Mouse (Mus musculus) CH12.LX (cell line): Measurements from ENCODE around the gene Spaar.

ENCODE experiments used
- CHD1 ChIP-seq: IDR thresholded peaks from 2 replicates; pipeline ENCODE4 v1.6.1; 2012; ENCODE audit warnings: low read depth, low read length, improper control_type of control experiment, inconsistent platforms
- CTCF ChIP-seq, 2 experiments: IDR thresholded peaks in 1 of 2; conservative IDR thresholded peaks in 1 of 2; 2 replicates each; pipeline ENCODE4 v1.5.1; 2011 to 2012; ENCODE audit warnings: low read depth in 2 of 2, low read length in 2 of 2, improper control_type of control experiment in 1 of 2, inconsistent platforms in 1 of 2, mild to moderate bottlenecking in 1 of 2, moderate library complexity in 1 of 2
- IRF4 ChIP-seq: IDR thresholded peaks from 2 replicates; pipeline ENCODE4 v1.6.1; 2014; ENCODE audit warnings: low read depth, mild to moderate bottlenecking, inconsistent platforms, low read length, improper control_type of control experiment
- JUN ChIP-seq: IDR thresholded peaks from 2 replicates; pipeline ENCODE4 v1.6.1; 2011; ENCODE audit warnings: low read depth, mild to moderate bottlenecking, low read length, improper control_type of control experiment, moderate library complexity; ENCODE audit not compliant: insufficient read depth
- KAT2A ChIP-seq: IDR thresholded peaks from 2 replicates; pipeline ENCODE4 v1.6.1; 2012; ENCODE audit warnings: low read length, improper control_type of control experiment, inconsistent platforms; ENCODE audit not compliant: insufficient replicate concordance
- MAX ChIP-seq: IDR thresholded peaks from 2 replicates; pipeline ENCODE4 v1.6.1; 2011; ENCODE audit warnings: low read length, improper control_type of control experiment
- MEF2A ChIP-seq: IDR thresholded peaks from 2 replicates; pipeline ENCODE4 v1.6.1; 2014; ENCODE audit warnings: low read depth, mild to moderate bottlenecking, inconsistent platforms, low read length, improper control_type of control experiment, borderline replicate concordance
- POLR2A ChIP-seq: IDR thresholded peaks from 2 replicates; pipeline ENCODE4 v1.6.1; 2011; ENCODE audit warnings: low read depth, mild to moderate bottlenecking, improper control_type of control experiment, low read length
- ZC3H11A ChIP-seq: IDR thresholded peaks from 2 replicates; pipeline ENCODE4 v1.6.1; 2012; ENCODE audit warnings: low read depth, mild to moderate bottlenecking, inconsistent platforms, low read length, improper control_type of control experiment

GRCm38 (mm10) chr4:43795296-43795695 is 65.5 kb downstream of the Spaar start:
- TF ChIP-seq MEF2A (no peak), IRF4 (no peak), CTCF (conservative IDR thresholded peaks at IDR 0.05 in 1 of 2, IDR thresholded peaks at IDR 0.05 in 1 of 2; ENCODE audit: low read depth in 2 of 2, low read length in 2 of 2) (no peak), POLR2A (no peak), MAX (no peak), KAT2A (no peak), ZC3H11A (no peak), JUN (no peak), CHD1 (no peak)
